In the genomic region with DNA sequence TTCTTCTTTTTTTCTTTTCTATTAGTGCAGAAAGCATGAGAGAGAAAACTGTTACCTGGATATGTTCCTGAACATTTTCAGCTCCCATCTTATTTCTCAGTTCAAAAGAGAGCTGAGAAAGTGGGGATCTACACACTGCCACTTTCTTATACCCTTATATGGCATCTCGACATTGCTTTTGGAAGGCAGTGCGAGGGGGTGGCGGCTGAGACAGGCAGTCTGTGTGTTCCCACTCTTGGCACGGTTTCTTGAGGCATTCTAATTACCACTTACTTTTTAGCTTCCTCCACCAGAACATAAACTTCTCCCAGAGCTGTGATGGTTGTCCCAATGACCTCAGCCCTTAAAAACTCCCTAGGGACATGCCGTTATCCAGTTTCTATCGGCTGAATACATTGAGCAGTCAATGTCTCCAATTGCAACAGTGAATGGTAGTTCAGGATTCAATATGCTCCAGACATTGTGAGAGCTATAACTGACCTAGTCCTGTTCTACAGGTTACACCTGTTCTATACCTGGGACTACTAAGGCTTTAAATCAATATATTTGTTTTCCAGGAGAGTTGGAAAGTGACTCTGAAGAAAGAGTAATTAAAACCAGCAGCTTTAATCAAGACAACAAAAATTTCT, we compare ENCODE assay signal across 11 mouse cellular contexts.
DNase-seq lines count a peak whose midpoint lies in the region.
"Had no signal": no experiment of that assay in that cellular context is flagged by ENCODE, and none has a peak within 500 bp of the region (broad histone marks: within the 10 kb centered on the region; RNA-seq: fewer than 3 reads in every experiment).

No protein-coding gene starts in this region.

- DNase-seq in right cerebral cortex, adult 18-20 months, result peak; percentile 85
- no peak for DNase-seq in right cerebral cortex, postnatal 4 days
- peak; percentile 51 for DNase-seq in layer of hippocampus, adult 11-12 months (ENCODE audit: low spot score)
- peak; percentile 75 to 93 for DNase-seq in left cerebral cortex, postnatal 14 days (ENCODE audit: low spot score in 2 of 2)
- no peak for DNase-seq in heart, postnatal 36 days
- no peak for DNase-seq in heart, adult 11 months
- DNase-seq in gastrocnemius, postnatal 10 days, result no peak
- DNase-seq: cerebellum, adult 9-11 months; heart, adult 2 months; kidney, adult 2 months; thymus, postnatal 4 days had no signal

- intact Hi-C loops in left cerebral cortex, postnatal 14 days (cut with DNase I), result loop anchor here (5.0 kb wide), 1 partner anchor 107 kb away; a partner anchor contains a TSS
- intact Hi-C loops in heart, postnatal 36 days (cut with DNase I), result no loop called here

Comparison
In these comparisons a context has a peak if more than half of its experiments do, and no peak if none do; other contexts are left out.
1. DNase-seq: peak in right cerebral cortex, adult 18-20 months (single experiment), layer of hippocampus, adult 11-12 months (single experiment) and left cerebral cortex, postnatal 14 days (2 of 2); none in right cerebral cortex, postnatal 4 days (single experiment), heart, postnatal 36 days (0 of 2), heart, adult 11 months (single experiment) and gastrocnemius, postnatal 10 days (single experiment).